8 mouse cellular contexts compared by ENCODE assay signal in genomic region chr9:78527767-78528381, GRCm38 (mm10). TPM values are rescaled to one million over a fixed set of nuclear protein-coding genes. Genes with fewer than 3 reads are reported as not detected.
DNase-seq lines count a peak whose midpoint lies in the region; ATAC-seq and TF ChIP-seq lines count a peak whose summit lies in the region.

No protein-coding gene starts in this region.

- TF ChIP-seq POLR2A in CH12.LX (IDR thresholded peaks at IDR 0.05; ENCODE audit: low read depth, low read length), result no peak

- peak overlapping the region; percentile 39 to 48 (median 44) for H3K4me3 ChIP-seq in CH12.LX (replicated peaks in 1 of 3; ENCODE audit: low read depth in 2 of 3, low read length in 2 of 3, poor library complexity in 1 of 3)
- H3K4me3 ChIP-seq in forebrain, embryonic 11.5 days (ENCODE audit: low read depth, low read length), result peak overlapping the region; percentile 41
- peak overlapping the region; percentile 59 for H3K4me3 ChIP-seq in heart, embryonic 16.5 days (ENCODE audit: low read length)
- H3K4me3 ChIP-seq in liver, embryonic 15.5 days (replicated peaks), result peak overlapping the region; percentile 62
- peak overlapping the region; percentile 41 for H3K4me3 ChIP-seq in neural tube, embryonic 11.5 days (ENCODE audit: low read depth, low read length)

- peak; percentile 81 for DNase-seq in CH12.LX (ENCODE audit: extremely low read depth)
- DNase-seq in c-Kit-positive CD71-positive TER-119-negative erythroid progenitor cells, embryonic 14.5 days (ENCODE audit: low read depth), result peak; percentile 72
- DNase-seq in forebrain, embryonic 11.5 days (ENCODE audit: low spot score), result peak; percentile 92
- peak; percentile 86 to 88 for DNase-seq in kidney, postnatal 25 days
- DNase-seq in neural tube, embryonic 11.5 days (ENCODE audit: low spot score), result peak; percentile 82
- DNase-seq in testis, postnatal 14 days (ENCODE audit: low spot score), result peak; percentile 70

- TF ChIP-seq EP300 in CH12.LX (IDR thresholded peaks at IDR 0.05; ENCODE audit: low read length), result no peak

- peak; percentile 42 for TF ChIP-seq RAD21 in CH12.LX (IDR thresholded peaks at IDR 0.05; ENCODE audit: low read depth, low read length)

- WGBS in forebrain, embryonic 11.5 days, result 8% methylated on average over 16 of the region's 16 CpGs
- under 1% methylated on average over 16 of the region's 16 CpGs for WGBS in heart, embryonic 16.5 days
- 1% methylated on average over 16 of the region's 16 CpGs for WGBS in liver, embryonic 15.5 days (ENCODE audit: insufficient replicate concordance)
- WGBS in neural tube, embryonic 11.5 days, result 3% methylated on average over 16 of the region's 16 CpGs

- H3K27ac ChIP-seq in CH12.LX (ENCODE audit: insufficient read depth, low read depth), result no peak overlapping the region; the same call in 1 of the 2 replicates
- H3K27ac ChIP-seq in forebrain, embryonic 11.5 days (ENCODE audit: low read depth, low read length), result peak overlapping the region; percentile 64; the same call in 1 of the 2 replicates
- H3K27ac ChIP-seq in heart, embryonic 16.5 days (ENCODE audit: low read length), result peak overlapping the region; percentile 86
- H3K27ac ChIP-seq in liver, embryonic 15.5 days (replicated peaks), result peak overlapping the region; percentile 74
- peak overlapping the region; percentile 15; the same call in 1 of the 2 replicates for H3K27ac ChIP-seq in neural tube, embryonic 11.5 days (ENCODE audit: low read depth, low read length)

- ATAC-seq in forebrain, embryonic 11.5 days (replicated peaks; ENCODE audit: low FRiP score), result peak; percentile 52
- ATAC-seq in heart, embryonic 16.5 days (replicated peaks; ENCODE audit: extremely low read depth, insufficient read depth, low FRiP score), result peak; percentile 61
- peak; percentile 55 for ATAC-seq in liver, embryonic 15.5 days (ENCODE audit: insufficient read depth)
- ATAC-seq in neural tube, embryonic 11.5 days (ENCODE audit: insufficient read depth, low FRiP score, low TSS enrichment), result peak; percentile 79

- H3K79me2 ChIP-seq in CH12.LX (replicated peaks; ENCODE audit: control insufficient read depth, extremely low read depth, insufficient read depth, poor library complexity, severe bottlenecking), result no peaks in the 10 kb centered on the region

- H3K36me3 ChIP-seq in CH12.LX (replicated peaks in 1 of 2; ENCODE audit: control insufficient read depth in 1 of 2, insufficient read depth in 1 of 2, low read length in 1 of 2), result no peaks in the 10 kb centered on the region
- no peaks in the 10 kb centered on the region for H3K36me3 ChIP-seq in forebrain, embryonic 11.5 days (ENCODE audit: control insufficient read depth, insufficient read depth, low read length)
- H3K36me3 ChIP-seq in heart, embryonic 16.5 days (ENCODE audit: control insufficient read depth, insufficient read depth), result no peaks in the 10 kb centered on the region
- H3K36me3 ChIP-seq in liver, embryonic 15.5 days (replicated peaks), result no peaks in the 10 kb centered on the region
- no peaks in the 10 kb centered on the region for H3K36me3 ChIP-seq in neural tube, embryonic 11.5 days (ENCODE audit: control insufficient read depth, insufficient read depth, low read length)

- dilution Hi-C loops in CH12.LX (cut with MboI; ENCODE audit: extremely low pct_ligation_motif_present, extremely low pct_unique_long_range_greater_than_20kb, low sequenced_read_pairs), result no loop called here

- peaks cover 2% of the 10 kb centered on the region for H3K27me3 ChIP-seq in CH12.LX (replicated peaks)
- no peaks in the 10 kb centered on the region for H3K27me3 ChIP-seq in forebrain, embryonic 11.5 days (ENCODE audit: control insufficient read depth, insufficient read depth, low read length)
- H3K27me3 ChIP-seq in heart, embryonic 16.5 days (ENCODE audit: control insufficient read depth, insufficient read depth, low read length), result no peaks in the 10 kb centered on the region
- H3K27me3 ChIP-seq in liver, embryonic 15.5 days, result peaks cover 7% of the 10 kb centered on the region; the same call in 1 of the 2 replicates
- H3K27me3 ChIP-seq in neural tube, embryonic 11.5 days (ENCODE audit: control insufficient read depth, insufficient read depth, low read length), result no peaks in the 10 kb centered on the region

- in situ Hi-C loops in CH12.LX (cut with MboI; ENCODE audit: low pct_ligation_motif_present, low pct_unique_long_range_greater_than_20kb, low sequenced_read_pairs), result no loop called here

- H3K9ac ChIP-seq in CH12.LX (ENCODE audit: insufficient read depth, low read depth), result peak overlapping the region; percentile 71
- H3K9ac ChIP-seq in forebrain, embryonic 11.5 days (ENCODE audit: low read length), result peak overlapping the region; percentile 43
- H3K9ac ChIP-seq in heart, embryonic 16.5 days (ENCODE audit: low read length), result peak overlapping the region; percentile 66
- peak overlapping the region; percentile 57 for H3K9ac ChIP-seq in liver, embryonic 15.5 days
- H3K9ac ChIP-seq in neural tube, embryonic 11.5 days (ENCODE audit: low read length), result peak overlapping the region; percentile 53

- H3K9me3 ChIP-seq in CH12.LX (replicated peaks; ENCODE audit: low read length), result no peaks in the 10 kb centered on the region
- no peaks in the 10 kb centered on the region for H3K9me3 ChIP-seq in forebrain, embryonic 11.5 days (ENCODE audit: control insufficient read depth, low read length)
- H3K9me3 ChIP-seq in heart, embryonic 16.5 days (replicated peaks; ENCODE audit: control insufficient read depth, low read length), result no peaks in the 10 kb centered on the region
- no peaks in the 10 kb centered on the region for H3K9me3 ChIP-seq in liver, embryonic 15.5 days (replicated peaks)
- no peaks in the 10 kb centered on the region for H3K9me3 ChIP-seq in neural tube, embryonic 11.5 days (ENCODE audit: control insufficient read depth, low read length)

- H3K4me1 ChIP-seq in CH12.LX (ENCODE audit: control insufficient read depth in 1 of 2, insufficient read depth in 2 of 2), result peaks cover 6 to 13% of the 10 kb centered on the region in 2 experiments; a peak in 3 of 4 replicates
- H3K4me1 ChIP-seq in forebrain, embryonic 11.5 days (replicated peaks; ENCODE audit: control insufficient read depth, insufficient read depth, low read length), result 0 out of 2 replicates have a peak, but pooled peaks cover 2% of the 10 kb centered on the region
- H3K4me1 ChIP-seq in heart, embryonic 16.5 days (ENCODE audit: control insufficient read depth, insufficient read depth, low read length), result peaks cover 14% of the 10 kb centered on the region; the same call in 1 of the 2 replicates
- H3K4me1 ChIP-seq in liver, embryonic 15.5 days (replicated peaks), result peaks cover 33% of the 10 kb centered on the region
- H3K4me1 ChIP-seq in neural tube, embryonic 11.5 days (ENCODE audit: control insufficient read depth, insufficient read depth, low read length), result no peaks in the 10 kb centered on the region

- H3K4me2 ChIP-seq in CH12.LX (ENCODE audit: insufficient read depth, low read depth, poor library complexity, severe bottlenecking), result peak overlapping the region; percentile 100
- peak overlapping the region; percentile 61 for H3K4me2 ChIP-seq in forebrain, embryonic 11.5 days (ENCODE audit: low read depth, low read length, severe bottlenecking)
- H3K4me2 ChIP-seq in heart, embryonic 16.5 days (ENCODE audit: low read depth, low read length), result peak overlapping the region; percentile 93
- H3K4me2 ChIP-seq in liver, embryonic 15.5 days, result peak overlapping the region; percentile 94
- H3K4me2 ChIP-seq in neural tube, embryonic 11.5 days (ENCODE audit: low read depth), result peak overlapping the region; percentile 71

- peak; percentile 83 to 92 for TF ChIP-seq CTCF in CH12.LX (conservative IDR thresholded peaks at IDR 0.05 in 1 of 2, IDR thresholded peaks at IDR 0.05 in 1 of 2; ENCODE audit: low read depth in 2 of 2, low read length in 2 of 2)

TF ChIP-seq in CH12.LX, 34 proteins besides CTCF, POLR2A, EP300 and RAD21:
- TF ChIP-seq SMC3 (IDR thresholded peaks at IDR 0.05; ENCODE audit: low read depth, low read length) (peak; percentile 66), ZNF384 (IDR thresholded peaks at IDR 0.05; ENCODE audit: low read depth, low read length) (peak; percentile 52; the same call in 1 of the 2 replicates), MAZ (IDR thresholded peaks at IDR 0.05; ENCODE audit: low read depth, low read length) (no peak), HCFC1 (IDR thresholded peaks at IDR 0.05; ENCODE audit: low read depth, low read length) (no peak), USF1 (IDR thresholded peaks at IDR 0.05; ENCODE audit: low read depth, low read length) (no peak), MYC (IDR thresholded peaks at IDR 0.05; ENCODE audit: low read depth, low read length) (peak; percentile 72), MAFK (IDR thresholded peaks at IDR 0.05; ENCODE audit: insufficient replicate concordance, low read length) (0 out of 2 replicates have a peak, but pooled peaks have one; percentile 2), ELF1 (IDR thresholded peaks at IDR 0.05; ENCODE audit: low read depth, low read length) (0 out of 2 replicates have a peak, but pooled peaks have one; percentile 35), TBP (conservative IDR thresholded peaks at IDR 0.05; ENCODE audit: low read depth, low read length) (0 out of 2 replicates have a peak, but pooled peaks have one; percentile 57), NELFE (IDR thresholded peaks at IDR 0.05; ENCODE audit: low read depth, low read length) (peak; percentile 34), POLR2AphosphoS2 (IDR thresholded peaks at IDR 0.05; ENCODE audit: low read depth, low read length) (no peak)

RNA-seq across cellular contexts. Expression of gene Eef1a1, which starts 38.9 kb away (rescaled TPM):
- total RNA-seq in CH12.LX (2012; rRNA removed) (14,448 and 18,409 TPM in 2 replicates), CH12.LX (2014; rRNA removed) (21,026 and 21,314 TPM in 2 replicates)
- polyA plus RNA-seq in CH12.LX (2012; ENCODE audit: insufficient read length, low read depth), result 11,979 and 12,362 TPM in 2 replicates
- polyA plus RNA-seq in forebrain, embryonic 11.5 days (2014; fragmentation: Nextera tagmentation; extraction: Ambion mirVana), result 4,522 and 4,661 TPM in 2 replicates
- polyA plus RNA-seq in heart, embryonic 16.5 days (2015; fragmentation: Nextera tagmentation; extraction: Ambion mirVana), result 3,112 and 3,297 TPM in 2 replicates
- 2,003 and 2,036 TPM in 2 replicates for polyA plus RNA-seq in liver, embryonic 15.5 days (2015; fragmentation: Nextera tagmentation; extraction: Ambion mirVana)
- polyA plus RNA-seq in neural tube, embryonic 11.5 days (2014; fragmentation: Nextera tagmentation; extraction: Ambion mirVana), result 4,747 and 4,837 TPM in 2 replicates

RNA-seq across cellular contexts. Expression of gene Slc17a5, which starts 60.0 kb away (rescaled TPM):
- total RNA-seq in CH12.LX (2012; rRNA removed) (6.7 and 7.6 TPM in 2 replicates), CH12.LX (2014; rRNA removed) (4.9 and 5.7 TPM in 2 replicates)
- polyA plus RNA-seq in CH12.LX (2012; ENCODE audit: insufficient read length, low read depth), result 7.0 and 7.6 TPM in 2 replicates
- polyA plus RNA-seq in forebrain, embryonic 11.5 days (2014; fragmentation: Nextera tagmentation; extraction: Ambion mirVana), result 10.1 and 12.7 TPM in 2 replicates
- 8.8 and 9.7 TPM in 2 replicates for polyA plus RNA-seq in heart, embryonic 16.5 days (2015; fragmentation: Nextera tagmentation; extraction: Ambion mirVana)
- 4.2 and 4.7 TPM in 2 replicates for polyA plus RNA-seq in liver, embryonic 15.5 days (2015; fragmentation: Nextera tagmentation; extraction: Ambion mirVana)
- 10.6 and 11.5 TPM in 2 replicates for polyA plus RNA-seq in neural tube, embryonic 11.5 days (2014; fragmentation: Nextera tagmentation; extraction: Ambion mirVana)
